Mouse (Mus musculus) lung, postnatal 0 days (tissue): ENCODE data around the gene Ccdc36. TPM values are rescaled to one million over a fixed set of nuclear protein-coding genes. Genes with fewer than 3 reads are reported as not detected.

Experiments
- ATAC-seq: fragments of 200-750 bp; cut with Nextera tagmentation; 2 replicates; pipeline ENCODE4 v1.8.0; 2017; ENCODE audit warnings: moderate library complexity
- DNase-seq: peaks from one replicate; pipeline ENCODE4 v3.0.0-alpha.2; 2016; ENCODE audit warnings: low spot score
- H3K27ac ChIP-seq: fragments of 300-500 bp; sonication (generic); 2 replicates; pipeline ENCODE4 v1.5.1; 2014; ENCODE audit warnings: antibody characterized with exemption, mild to moderate bottlenecking, low read length, mixed read lengths
- H3K27me3 ChIP-seq: fragments of 300-500 bp; sonication (generic); replicated peaks from 2 replicates; pipeline ENCODE4 v1.6.1; 2014; ENCODE audit warnings: low read length, mixed read lengths; ENCODE audit not compliant: insufficient read depth
- H3K36me3 ChIP-seq: fragments of 300-500 bp; sonication (generic); 2 replicates; pipeline ENCODE4 v1.6.1; 2014; ENCODE audit warnings: low read length, mixed read lengths; ENCODE audit not compliant: insufficient read depth
- H3K4me1 ChIP-seq: fragments of 300-500 bp; sonication (generic); 2 replicates; pipeline ENCODE4 v1.6.1; 2014; ENCODE audit warnings: antibody characterized with exemption, low read depth, low read length, mixed read lengths; ENCODE audit not compliant: insufficient read depth
- H3K4me2 ChIP-seq: fragments of 300-500 bp; sonication (generic); replicated peaks from 2 replicates; pipeline ENCODE4 v1.6.1; 2014; ENCODE audit warnings: low read depth, mild to moderate bottlenecking, low read length, moderate library complexity, mixed read lengths
- H3K4me3 ChIP-seq: fragments of 300-500 bp; sonication (generic); 2 replicates; pipeline ENCODE4 v1.5.1; 2014; ENCODE audit warnings: low read depth, low read length
- H3K9ac ChIP-seq: fragments of 300-500 bp; sonication (generic); replicated peaks from 2 replicates; pipeline ENCODE4 v1.6.1; 2014; ENCODE audit warnings: low read depth, mild to moderate bottlenecking
- H3K9me3 ChIP-seq: fragments of 300-500 bp; sonication (generic); 2 replicates; pipeline ENCODE4 v1.6.1; 2016; ENCODE audit warnings: low read length, mixed read lengths
- CTCF ChIP-seq: IDR thresholded peaks from 2 replicates; pipeline ENCODE4 v1.5.1; 2016; ENCODE audit warnings: antibody characterized with exemption, mild to moderate bottlenecking
- EP300 ChIP-seq: IDR thresholded peaks from 2 replicates; pipeline ENCODE4 v1.6.1; 2016; ENCODE audit warnings: antibody characterized with exemption, mild to moderate bottlenecking, control low read depth
- WGBS: fragments of 180-500 bp; shearing (Covaris S2); extraction: QIAGEN DNeasy Blood & Tissue Kit; methylation state at CpG from one replicate; pipeline ENCODE4 v1.1.7; 2014; 5-methylcytosine and 5-hydroxymethylcytosine counted together
- polyA plus RNA-seq: library from polyadenylated mRNA; unstranded; fragments of >200 nt; fragmentation: Nextera tagmentation; extraction: Ambion mirVana; gene quantifications from 2 replicates; pipeline ENCODE4 v1.2.1, GENCODE M21; 2015

Ccdc36 gene
- polyA plus RNA-seq, 1 experiment from 2014 or later, result 0.31 TPM

GRCm38 (mm10) chr9:108378234-108378633, 50.0 kb downstream of the Ccdc36 start:
- Histone ChIP-seq H3K4me1 (no peaks in the 10 kb centered on the region), H3K27ac (no peak overlapping the region), H3K4me2 (no peak overlapping the region), H3K4me3 (no peak overlapping the region), H3K36me3 (peaks cover 50% of the 10 kb centered on the region), H3K9ac (no peak overlapping the region), H3K9me3 (no peaks in the 10 kb centered on the region), H3K27me3 (no peaks in the 10 kb centered on the region)
- WGBS, result 66% methylated on average over 9 of the region's 9 CpGs
- ATAC-seq (peak; percentile 12; the same call in 1 of the 2 replicates), DNase-seq (no peak)
- TF ChIP-seq CTCF (no peak), EP300 (no peak)

Other genes starting within 250 kb of the Ccdc36 start
- gene Bsn, start 238.1 kb downstream of the Ccdc36 start, polyA plus RNA-seq, result 0.06 and 0.12 TPM in 2 replicates
- 130 and 138 TPM in 2 replicates for gene Dag1, start 164.5 kb downstream of the Ccdc36 start, polyA plus RNA-seq
- 15.8 and 18.3 TPM in 2 replicates for gene Nicn1, start 138.1 kb downstream of the Ccdc36 start, polyA plus RNA-seq
- 9.2 and 9.8 TPM in 2 replicates for gene Amt, start 131.6 kb downstream of the Ccdc36 start, polyA plus RNA-seq
- 582 and 634 TPM in 2 replicates for gene Rhoa, start 122.4 kb downstream of the Ccdc36 start, polyA plus RNA-seq
- gene Tcta, start 122.3 kb downstream of the Ccdc36 start, polyA plus RNA-seq, result 92.9 and 93.1 TPM in 2 replicates
- gene Gpx1, start 89.6 kb downstream of the Ccdc36 start, polyA plus RNA-seq, result 1,509 and 1,541 TPM in 2 replicates
- gene Usp4, start 80.6 kb downstream of the Ccdc36 start, polyA plus RNA-seq, result 61.4 and 66.4 TPM in 2 replicates
- gene 1700102P08Rik, start 35.7 kb downstream of the Ccdc36 start, polyA plus RNA-seq, result 0.35 and 0.49 TPM in 2 replicates
- gene BC048562, start 8.0 kb upstream of the Ccdc36 start, polyA plus RNA-seq, result not detected in 2 replicates
- gene Ccdc71, start 32.0 kb upstream of the Ccdc36 start, polyA plus RNA-seq, result 42.1 and 44.3 TPM in 2 replicates
- gene Klhdc8b, start 33.1 kb upstream of the Ccdc36 start, polyA plus RNA-seq, result 60.5 and 77.6 TPM in 2 replicates
- gene Lamb2, start 51.3 kb upstream of the Ccdc36 start, polyA plus RNA-seq, result 54.8 and 55.2 TPM in 2 replicates
- 37.1 and 39.4 TPM in 2 replicates for gene Usp19, start 62.1 kb upstream of the Ccdc36 start, polyA plus RNA-seq
- 62.0 and 65.7 TPM in 2 replicates for gene Qars, start 79.2 kb upstream of the Ccdc36 start, polyA plus RNA-seq
- 58.1 and 58.3 TPM in 2 replicates for gene Qrich1, start 88.3 kb upstream of the Ccdc36 start, polyA plus RNA-seq
- gene Impdh2, start 131.8 kb upstream of the Ccdc36 start, polyA plus RNA-seq, result 55.6 and 56.2 TPM in 2 replicates
- gene Ndufaf3, start 138.9 kb upstream of the Ccdc36 start, polyA plus RNA-seq, result 65.7 and 66.3 TPM in 2 replicates
- 74.0 and 78.4 TPM in 2 replicates for gene Dalrd3, start 141.4 kb upstream of the Ccdc36 start, polyA plus RNA-seq
- 36.6 and 39.5 TPM in 2 replicates for gene Wdr6, start 150.3 kb upstream of the Ccdc36 start, polyA plus RNA-seq
- gene P4htm, start 169.2 kb upstream of the Ccdc36 start, polyA plus RNA-seq, result 3.2 and 4.1 TPM in 2 replicates
- 31.1 and 33.2 TPM in 2 replicates for gene Arih2, start 220.9 kb upstream of the Ccdc36 start, polyA plus RNA-seq
- gene Slc25a20, start 233.6 kb upstream of the Ccdc36 start, polyA plus RNA-seq, result 58.7 and 60.2 TPM in 2 replicates